Mouse (Mus musculus) erythroblast, embryonic 14.5 days (primary cell): ENCODE data around the gene Ddx3y. TPM values are rescaled to one million over a fixed set of nuclear protein-coding genes. Genes with fewer than 3 reads are reported as not detected.
A peak's percentile ranks its signal among the peaks of the same experiment; 100 is the strongest.

Source experiments
- H3K27me3 ChIP-seq: 2 replicates; pipeline ENCODE4 v1.6.1; 2012; ENCODE audit warnings: inconsistent platforms; ENCODE audit not compliant: control insufficient read depth
- H3K36me3 ChIP-seq: 2 replicates; pipeline ENCODE4 v1.6.1; 2012; ENCODE audit warnings: mild to moderate bottlenecking, inconsistent platforms; ENCODE audit not compliant: control insufficient read depth
- H3K4me1 ChIP-seq: 2 replicates; pipeline ENCODE4 v1.6.1; 2012; ENCODE audit warnings: inconsistent platforms; ENCODE audit not compliant: control insufficient read depth
- H3K4me3 ChIP-seq: replicated peaks from 2 replicates; pipeline ENCODE3; 2012; ENCODE audit warnings: moderate library complexity, mild to moderate bottlenecking, inconsistent platforms
- H3K9me3 ChIP-seq: 2 replicates; pipeline ENCODE4 v1.6.1; 2012; ENCODE audit warnings: low read length, inconsistent platforms, mixed read lengths; ENCODE audit not compliant: control insufficient read depth
- GATA1 ChIP-seq: IDR thresholded peaks from 2 replicates; pipeline ENCODE4 v1.6.1; 2012; ENCODE audit warnings: low read length, inconsistent platforms, mixed read lengths
- TAL1 ChIP-seq: IDR thresholded peaks from 3 replicates; pipeline ENCODE4 v1.6.1; 2012; ENCODE audit warnings: low read length, inconsistent platforms, mixed read lengths
- polyA plus RNA-seq: library from polyadenylated mRNA; stranded (reverse); fragments of >175 nt; gene quantifications from 2 replicates; pipeline ENCODE4 v1.2.3, GENCODE M21; 2012

The Ddx3y gene
- polyA plus RNA-seq, result 0.09 TPM in 2 replicates

GRCm38 (mm10) chrY:1286171-1286795 lies at the start of gene Ddx3y:
Gene Ddx3y (minus strand): TSS chrY:1286629.
- Histone ChIP-seq H3K4me3 (peak within 1 kb of the TSS; percentile 69), H3K9me3 (no peaks in the 10 kb centered on the region), H3K27me3 (no peaks in the 10 kb centered on the region), H3K4me1 (no peaks in the 10 kb centered on the region), H3K36me3 (no peaks in the 10 kb centered on the region)
- TF ChIP-seq TAL1 (no peak), GATA1 (no peak)

GRCm38 (mm10) chrY:1293708-1294107 lies 7.3 kb upstream of the Ddx3y start:
- no peaks in the 10 kb centered on the region for H3K27me3 ChIP-seq
- no peaks in the 10 kb centered on the region for H3K4me1 ChIP-seq
- no peaks in the 10 kb centered on the region for H3K9me3 ChIP-seq
- H3K4me3 ChIP-seq, result no peak overlapping the region
- no peaks in the 10 kb centered on the region for H3K36me3 ChIP-seq
- TF ChIP-seq GATA1, result no peak
- TF ChIP-seq TAL1, result no peak

- Histone ChIP-seq H3K4me1 (no peaks in the 10 kb centered on the region), H3K4me3 (peak overlapping the region; percentile 69)
- no peak for TF ChIP-seq TAL1
- TF ChIP-seq GATA1, result no peak
Measured at GRCm38 (mm10) chrY:1285735-1286134, 694 bp downstream of the Ddx3y start.

GRCm38 (mm10) chrY:1246117-1246516 lies 40.3 kb downstream of the Ddx3y start:
- TF ChIP-seq GATA1, result no peak
- no peak for TF ChIP-seq TAL1
- Histone ChIP-seq H3K4me3 (peak overlapping the region; percentile 72), H3K9me3 (no peaks in the 10 kb centered on the region), H3K4me1 (no peaks in the 10 kb centered on the region), H3K27me3 (no peaks in the 10 kb centered on the region), H3K36me3 (no peaks in the 10 kb centered on the region)

More at GRCm38 (mm10) chrY:1285735-1286134, 694 bp downstream of the Ddx3y start:
- Histone ChIP-seq H3K9me3 (no peaks in the 10 kb centered on the region), H3K36me3 (no peaks in the 10 kb centered on the region), H3K27me3 (no peaks in the 10 kb centered on the region)

- TF ChIP-seq TAL1 (no peak), GATA1 (no peak)
- H3K36me3 ChIP-seq, result no peaks in the 10 kb centered on the region
- H3K9me3 ChIP-seq, result no peaks in the 10 kb centered on the region
- no peaks in the 10 kb centered on the region for H3K27me3 ChIP-seq
- no peaks in the 10 kb centered on the region for H3K4me1 ChIP-seq
- H3K4me3 ChIP-seq, result peak within 1 kb of the TSS; percentile 72
Measured at GRCm38 (mm10) chrY:1245426-1245863, 41.0 kb downstream of the Ddx3y start, which contains the start of gene Uty. Gene Uty (minus strand): TSS chrY:1245759.

GRCm38 (mm10) chrY:1244940-1245339 lies 41.5 kb downstream of the Ddx3y start:
- Histone ChIP-seq H3K27me3 (no peaks in the 10 kb centered on the region), H3K36me3 (no peaks in the 10 kb centered on the region), H3K9me3 (no peaks in the 10 kb centered on the region), H3K4me3 (peak overlapping the region; percentile 72), H3K4me1 (no peaks in the 10 kb centered on the region)
- TF ChIP-seq GATA1 (no peak), TAL1 (no peak)

- Histone ChIP-seq H3K36me3 (no peaks in the 10 kb centered on the region), H3K4me1 (no peaks in the 10 kb centered on the region), H3K4me3 (peak overlapping the region; percentile 72), H3K27me3 (no peaks in the 10 kb centered on the region), H3K9me3 (no peaks in the 10 kb centered on the region)
- TF ChIP-seq GATA1 (no peak), TAL1 (no peak)
Measured at GRCm38 (mm10) chrY:1244421-1244820, 42.0 kb downstream of the Ddx3y start.

GRCm38 (mm10) chrY:1220001-1220400 lies 66.4 kb downstream of the Ddx3y start:
- no peak for TF ChIP-seq GATA1
- no peak for TF ChIP-seq TAL1
- Histone ChIP-seq H3K36me3 (no peaks in the 10 kb centered on the region), H3K4me1 (no peaks in the 10 kb centered on the region), H3K4me3 (no peak overlapping the region), H3K27me3 (no peaks in the 10 kb centered on the region), H3K9me3 (no peaks in the 10 kb centered on the region)

Other genes with a start within 250 kb of the Ddx3y start
- gene Uty, start 40.9 kb downstream of the Ddx3y start, polyA plus RNA-seq, result 0.01 and 0.02 TPM in 2 replicates
- not detected in 2 replicates for gene Usp9y, start 173.2 kb upstream of the Ddx3y start, polyA plus RNA-seq